Mouse (Mus musculus): Measurements from ENCODE around the gene Celf1. TPM values are rescaled to one million over a fixed set of nuclear protein-coding genes. Genes with fewer than 3 reads are reported as not detected.

The Celf1 gene
- total and polyA plus RNA-seq, 2 experiments from 2014 or later = 72.6 to 113 TPM

- Histone ChIP-seq H3K4me1 (ENCODE audit: control insufficient read depth, insufficient read depth) (peaks cover 11% of the 10 kb centered on the region; the same call in 1 of the 2 replicates), H3K9ac (replicated peaks; ENCODE audit: low read depth, low read length) (no peak overlapping the region), H3K9me3 (replicated peaks; ENCODE audit: control insufficient read depth, low read length) (no peaks in the 10 kb centered on the region), H3K4me2 (ENCODE audit: low read depth, low read length) (no peak overlapping the region), H3K27me3 (ENCODE audit: control insufficient read depth, insufficient read depth, low read length) (no peaks in the 10 kb centered on the region), H3K27ac (ENCODE audit: low read depth) (no peak overlapping the region), H3K36me3 (replicated peaks; ENCODE audit: control insufficient read depth, insufficient read depth, low read length) (0 out of 2 replicates have a peak, but pooled peaks cover 2% of the 10 kb centered on the region), H3K4me3 (ENCODE audit: low read depth, low read length) (no peak overlapping the region)
- 80% methylated on average over 7 of the region's 7 CpGs for WGBS
- ATAC-seq (ENCODE audit: insufficient read depth, low read depth) = no peak
- no peak for DNase-seq (ENCODE audit: low spot score)
- no peak for TF ChIP-seq CTCF (IDR thresholded peaks at IDR 0.05; ENCODE audit: low read depth)
- TF ChIP-seq EP300 (IDR thresholded peaks at IDR 0.05; ENCODE audit: low read depth) = no peak
Observed at GRCm38 (mm10) chr2:90975181-90975835, 35.1 kb downstream of the Celf1 start.

- H3K9me3 ChIP-seq (replicated peaks; ENCODE audit: control insufficient read depth, low read length) = no peaks in the 10 kb centered on the region
- 0 out of 2 replicates have a peak, but pooled peaks cover 5% of the 10 kb centered on the region for H3K4me1 ChIP-seq (ENCODE audit: control insufficient read depth, insufficient read depth)
- ATAC-seq (ENCODE audit: insufficient read depth, low read depth) = no peak
- no peaks in the 10 kb centered on the region for H3K27me3 ChIP-seq (ENCODE audit: control insufficient read depth, insufficient read depth, low read length)
- no peak overlapping the region for H3K4me2 ChIP-seq (ENCODE audit: low read depth, low read length)
- DNase-seq (ENCODE audit: low spot score) = no peak
- no peak overlapping the region for H3K9ac ChIP-seq (replicated peaks; ENCODE audit: low read depth, low read length)
- no peak for TF ChIP-seq CTCF (IDR thresholded peaks at IDR 0.05; ENCODE audit: low read depth)
- no peak for TF ChIP-seq EP300 (IDR thresholded peaks at IDR 0.05; ENCODE audit: low read depth)
- H3K27ac ChIP-seq (ENCODE audit: low read depth) = no peak overlapping the region
- 0 out of 2 replicates have a peak, but pooled peaks cover 2% of the 10 kb centered on the region for H3K36me3 ChIP-seq (replicated peaks; ENCODE audit: control insufficient read depth, insufficient read depth, low read length)
- no peak overlapping the region for H3K4me3 ChIP-seq (ENCODE audit: low read depth, low read length)
- WGBS = 72% methylated on average over 2 of the region's 2 CpGs
Observed at GRCm38 (mm10) chr2:90976590-90976989, 36.4 kb downstream of the Celf1 start.

- H3K27ac ChIP-seq (ENCODE audit: low read depth) = no peak overlapping the region
- H3K9ac ChIP-seq (replicated peaks; ENCODE audit: low read depth, low read length) = no peak overlapping the region
- no peak for TF ChIP-seq CTCF (IDR thresholded peaks at IDR 0.05; ENCODE audit: low read depth)
- TF ChIP-seq EP300 (IDR thresholded peaks at IDR 0.05; ENCODE audit: low read depth) = no peak
- H3K27me3 ChIP-seq (ENCODE audit: control insufficient read depth, insufficient read depth, low read length) = no peaks in the 10 kb centered on the region
- H3K9me3 ChIP-seq (replicated peaks; ENCODE audit: control insufficient read depth, low read length) = no peaks in the 10 kb centered on the region
- H3K4me1 ChIP-seq (ENCODE audit: control insufficient read depth, insufficient read depth) = 0 out of 2 replicates have a peak, but pooled peaks cover 5% of the 10 kb centered on the region
- 65% methylated on average over 4 of the region's 4 CpGs for WGBS
- no peak overlapping the region for H3K4me3 ChIP-seq (ENCODE audit: low read depth, low read length)
- no peak overlapping the region for H3K4me2 ChIP-seq (ENCODE audit: low read depth, low read length)
- DNase-seq (ENCODE audit: low spot score) (no peak), ATAC-seq (ENCODE audit: insufficient read depth, low read depth) (no peak)
- H3K36me3 ChIP-seq (replicated peaks; ENCODE audit: control insufficient read depth, insufficient read depth, low read length) = 0 out of 2 replicates have a peak, but pooled peaks cover 2% of the 10 kb centered on the region
Observed at GRCm38 (mm10) chr2:90977291-90977690, 37.1 kb downstream of the Celf1 start.

GRCm38 (mm10) chr2:90986055-90986454 is 45.9 kb downstream of the Celf1 start:
- no peaks in the 10 kb centered on the region for H3K9me3 ChIP-seq (replicated peaks; ENCODE audit: control insufficient read depth, low read length)
- H3K4me1 ChIP-seq (ENCODE audit: control insufficient read depth, insufficient read depth) = peaks cover 14% of the 10 kb centered on the region
- no peak overlapping the region for H3K4me2 ChIP-seq (ENCODE audit: low read depth, low read length)
- no peak for DNase-seq (ENCODE audit: low spot score)
- WGBS = 82% methylated on average over 3 of the region's 3 CpGs
- TF ChIP-seq EP300 (IDR thresholded peaks at IDR 0.05; ENCODE audit: low read depth) (no peak), CTCF (IDR thresholded peaks at IDR 0.05; ENCODE audit: low read depth) (no peak)
- H3K36me3 ChIP-seq (replicated peaks; ENCODE audit: control insufficient read depth, insufficient read depth, low read length) = no peaks in the 10 kb centered on the region
- ATAC-seq (ENCODE audit: insufficient read depth, low read depth) = no peak
- H3K27me3 ChIP-seq (ENCODE audit: control insufficient read depth, insufficient read depth, low read length) = no peaks in the 10 kb centered on the region
- no peak overlapping the region for H3K27ac ChIP-seq (ENCODE audit: low read depth)
- no peak overlapping the region for H3K4me3 ChIP-seq (ENCODE audit: low read depth, low read length)
- H3K9ac ChIP-seq (replicated peaks; ENCODE audit: low read depth, low read length) = no peak overlapping the region

GRCm38 (mm10) chr2:91008536-91008935 is 68.4 kb downstream of the Celf1 start:
- Histone ChIP-seq H3K4me3 (ENCODE audit: low read depth, low read length) (no peak overlapping the region), H3K9me3 (replicated peaks; ENCODE audit: control insufficient read depth, low read length) (no peaks in the 10 kb centered on the region), H3K27ac (ENCODE audit: low read depth) (no peak overlapping the region), H3K9ac (replicated peaks; ENCODE audit: low read depth, low read length) (no peak overlapping the region), H3K36me3 (replicated peaks; ENCODE audit: control insufficient read depth, insufficient read depth, low read length) (peaks cover 88% of the 10 kb centered on the region), H3K4me1 (ENCODE audit: control insufficient read depth, insufficient read depth) (no peaks in the 10 kb centered on the region), H3K27me3 (ENCODE audit: control insufficient read depth, insufficient read depth, low read length) (no peaks in the 10 kb centered on the region), H3K4me2 (ENCODE audit: low read depth, low read length) (no peak overlapping the region)
- TF ChIP-seq EP300 (IDR thresholded peaks at IDR 0.05; ENCODE audit: low read depth) = no peak
- no peak for TF ChIP-seq CTCF (IDR thresholded peaks at IDR 0.05; ENCODE audit: low read depth)
- ATAC-seq (ENCODE audit: insufficient read depth, low read depth) (no peak), DNase-seq (ENCODE audit: low spot score) (no peak)
- WGBS = 97% methylated on average over 8 of the region's 8 CpGs

GRCm38 (mm10) chr2:91013881-91014280 is 73.7 kb downstream of the Celf1 start:
- Histone ChIP-seq H3K4me3 (ENCODE audit: low read depth, low read length) (no peak overlapping the region), H3K9ac (replicated peaks; ENCODE audit: low read depth, low read length) (no peak overlapping the region), H3K4me1 (ENCODE audit: control insufficient read depth, insufficient read depth) (no peaks in the 10 kb centered on the region), H3K36me3 (replicated peaks; ENCODE audit: control insufficient read depth, insufficient read depth, low read length) (peaks cover 80% of the 10 kb centered on the region), H3K27me3 (ENCODE audit: control insufficient read depth, insufficient read depth, low read length) (no peaks in the 10 kb centered on the region), H3K27ac (ENCODE audit: low read depth) (no peak overlapping the region), H3K4me2 (ENCODE audit: low read depth, low read length) (no peak overlapping the region), H3K9me3 (replicated peaks; ENCODE audit: control insufficient read depth, low read length) (no peaks in the 10 kb centered on the region)
- ATAC-seq (ENCODE audit: insufficient read depth, low read depth) (no peak), DNase-seq (ENCODE audit: low spot score) (no peak)
- TF ChIP-seq EP300 (IDR thresholded peaks at IDR 0.05; ENCODE audit: low read depth) (no peak), CTCF (IDR thresholded peaks at IDR 0.05; ENCODE audit: low read depth) (no peak)
- 89% methylated on average over 2 of the region's 2 CpGs for WGBS
